Mouse (Mus musculus) C2C12 (cell line): Measurements from ENCODE around the gene Fuca1. TPM values are rescaled to one million over a fixed set of nuclear protein-coding genes. Genes with fewer than 3 reads are reported as not detected.
A peak's percentile ranks its signal among the peaks of the same experiment; 100 is the strongest.
"Not testable (repeated sequence)": the region's sequence is repeated elsewhere in the genome, so short reads cannot be mapped to it uniquely, and the experiment has no call there.

Experiments
- H3K27me3 ChIP-seq: one replicate; pipeline ENCODE4 v1.6.1; 2011; ENCODE audit not compliant: control insufficient read depth, insufficient read depth, insufficient read length
- H3K36me3 ChIP-seq: one replicate; pipeline ENCODE4 v1.6.1; 2011; ENCODE audit not compliant: control insufficient read depth, insufficient read depth
- H3K4me3 ChIP-seq: one replicate; pipeline ENCODE4 v1.5.1; 2011; ENCODE audit warnings: mild to moderate bottlenecking, control low read depth; ENCODE audit not compliant: poor library complexity, insufficient read depth, severe bottlenecking
- H3K79me2 ChIP-seq: one replicate; pipeline ENCODE4 v1.6.1; 2011; ENCODE audit not compliant: control insufficient read depth, insufficient read depth
- H3K79me3 ChIP-seq: one replicate; pipeline ENCODE4 v1.6.1; 2011; ENCODE audit warnings: low read depth, control low read depth
- H3ac ChIP-seq: one replicate; pipeline ENCODE3; 2011; ENCODE audit warnings: low read depth; ENCODE audit not compliant: control insufficient read depth, insufficient read length
- CEBPB ChIP-seq: IDR thresholded peaks from one replicate; pipeline ENCODE4 v1.6.1; 2011; ENCODE audit warnings: low read depth, mild to moderate bottlenecking, control low read depth, moderate library complexity
- CTCF ChIP-seq: IDR thresholded peaks from one replicate; pipeline ENCODE4 v1.5.1; 2011; ENCODE audit not compliant: control insufficient read depth, insufficient read depth, insufficient read length
- FOSL1 ChIP-seq: IDR thresholded peaks from one replicate; pipeline ENCODE4 v1.8.0; 2011; ENCODE audit warnings: mild to moderate bottlenecking, low read length; ENCODE audit not compliant: poor library complexity, insufficient read depth, severe bottlenecking
- MAX ChIP-seq: IDR thresholded peaks from one replicate; pipeline ENCODE4 v1.6.1; 2011; ENCODE audit warnings: mild to moderate bottlenecking, control low read depth
- MYOD1 ChIP-seq: IDR thresholded peaks from one replicate; pipeline ENCODE4 v1.6.1; 2011; ENCODE audit warnings: low read depth; ENCODE audit not compliant: control insufficient read depth, insufficient read length
- MYOG ChIP-seq: IDR thresholded peaks from one replicate; pipeline ENCODE4 v1.6.1; 2011; ENCODE audit not compliant: control insufficient read depth, insufficient read length; ENCODE audit errors: extremely low read depth
- USF1 ChIP-seq: IDR thresholded peaks from one replicate; pipeline ENCODE4 v1.6.1; 2011; ENCODE audit warnings: low read depth, mild to moderate bottlenecking, control low read depth, moderate library complexity
- polyA plus RNA-seq: library from polyadenylated mRNA; unstranded; fragments of >200 nt; fragmentation: generic; extraction: Trizol; gene quantifications from one replicate; pipeline ENCODE4 v1.2.1, GENCODE M21; 2012; ENCODE audit warnings: missing spikeins

Gene Fuca1
- polyA plus RNA-seq, 1 experiment: 26.8 TPM

DNA sequence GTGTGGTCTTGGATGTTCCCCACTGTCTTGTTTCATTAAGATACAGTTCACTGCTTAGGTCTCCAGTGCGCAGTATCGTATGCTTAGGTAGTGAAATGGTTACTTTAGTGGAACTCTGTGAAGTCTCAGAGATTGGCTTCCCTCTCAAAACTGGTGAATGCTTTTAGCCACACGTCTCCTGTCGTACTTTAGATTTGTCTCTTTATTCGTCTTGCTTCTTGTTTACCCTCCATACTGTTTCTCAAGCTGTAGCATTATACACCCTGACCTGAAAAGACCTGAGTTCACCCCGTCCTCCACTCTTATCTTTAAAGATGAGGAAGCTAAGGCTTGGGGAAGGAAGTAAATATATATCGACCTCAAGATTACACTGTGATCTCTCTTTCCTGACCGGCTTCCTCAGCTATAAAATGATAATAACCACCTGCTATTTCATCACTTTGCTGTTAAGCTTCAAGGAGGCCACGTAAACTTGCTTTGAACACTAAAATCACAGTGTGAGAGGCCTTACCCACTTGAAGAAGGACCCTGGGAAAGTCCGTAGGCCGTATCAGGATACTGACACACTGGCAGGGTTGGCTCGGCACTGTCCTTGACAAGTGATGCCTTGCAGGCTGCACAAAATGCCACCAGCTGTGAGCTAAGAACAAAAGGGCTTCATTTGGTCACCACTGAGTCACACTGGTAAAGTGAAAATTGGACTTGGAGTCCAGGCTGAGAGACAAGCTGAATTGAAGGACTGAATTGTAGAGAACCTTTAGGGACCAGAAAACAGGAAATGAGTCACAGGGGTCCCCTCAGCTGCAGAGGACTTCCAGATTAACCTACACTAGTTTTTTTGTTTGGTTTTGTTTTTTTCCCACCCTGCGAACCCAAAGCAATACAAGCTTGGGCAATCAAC lies 52.6 kb downstream of the Fuca1 start:
- Histone ChIP-seq H3K79me2 (peaks cover 23% of the 10 kb centered on the region), H3K79me3 (peaks cover 11% of the 10 kb centered on the region), H3ac (peak overlapping the region; percentile 27), H3K36me3 (peaks cover 60% of the 10 kb centered on the region), H3K4me3 (no peak overlapping the region), H3K27me3 (no peaks in the 10 kb centered on the region)
- no peak for TF ChIP-seq MAX
- TF ChIP-seq USF1: no peak
- no peak for TF ChIP-seq MYOG
- TF ChIP-seq MYOD1: no peak
- no peak for TF ChIP-seq CEBPB
- TF ChIP-seq FOSL1: no peak
- TF ChIP-seq CTCF: no peak

DNA sequence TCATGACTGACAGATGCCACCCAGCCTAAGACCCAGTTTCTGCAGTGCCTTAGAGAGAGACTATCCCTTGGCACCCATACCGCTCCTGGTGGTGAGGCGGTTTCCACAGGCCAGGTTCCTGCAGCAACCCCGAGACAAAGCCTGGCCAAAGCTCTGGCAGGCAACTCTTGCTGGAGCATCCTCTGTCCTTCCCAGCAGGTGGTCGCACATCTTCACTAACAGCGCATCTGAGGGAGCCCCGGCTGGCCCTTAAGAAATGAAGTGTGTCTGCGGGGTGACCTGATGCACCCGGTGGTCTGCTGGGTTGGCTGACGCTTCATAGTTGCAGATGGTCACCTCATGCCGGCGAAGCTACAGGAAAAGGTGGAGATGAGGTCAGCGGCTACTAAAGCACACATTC lies 55.6 kb downstream of the Fuca1 start:
- H3K4me3 ChIP-seq: no peak overlapping the region
- no peak overlapping the region for H3ac ChIP-seq
- TF ChIP-seq FOSL1: no peak
- no peak for TF ChIP-seq MAX
- TF ChIP-seq USF1: no peak
- no peak for TF ChIP-seq MYOD1
- no peak for TF ChIP-seq CEBPB
- TF ChIP-seq CTCF: no peak
- peaks cover 11% of the 10 kb centered on the region for H3K79me3 ChIP-seq
- peaks cover 13% of the 10 kb centered on the region for H3K79me2 ChIP-seq
- H3K27me3 ChIP-seq: no peaks in the 10 kb centered on the region
- peaks cover 43% of the 10 kb centered on the region for H3K36me3 ChIP-seq

DNA sequence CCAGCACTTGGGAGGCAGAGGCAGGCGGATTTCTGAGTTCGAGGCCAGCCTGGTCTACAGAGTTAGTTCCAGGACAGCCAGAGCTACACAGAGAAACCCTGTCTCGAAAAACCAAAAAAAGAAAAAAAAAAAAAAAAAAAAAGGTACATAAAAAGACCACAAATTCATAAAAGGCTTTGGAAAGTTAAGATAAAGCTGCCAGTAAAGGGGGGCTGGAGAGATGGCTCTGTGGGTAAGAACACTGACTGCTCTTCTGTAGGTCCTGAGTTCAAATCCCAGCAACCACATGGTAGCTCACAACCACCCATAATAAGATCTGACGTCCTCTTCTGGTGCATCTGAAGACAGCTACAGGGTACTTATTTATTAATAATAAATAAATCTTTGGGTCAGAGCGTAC lies 59.7 kb downstream of the Fuca1 start:
- H3K4me3 ChIP-seq, H3K79me2 ChIP-seq, H3K79me3 ChIP-seq, H3K27me3 ChIP-seq, H3ac ChIP-seq: not testable (repeated sequence)
- H3K36me3 ChIP-seq: peaks cover 44% of the 10 kb centered on the region

GRCm38 (mm10) chr4:135981524-135982063 lies 61.1 kb downstream of the Fuca1 start:
- Histone ChIP-seq H3K79me2 (peaks cover 16% of the 10 kb centered on the region), H3K4me3 (no peak overlapping the region), H3K27me3 (no peaks in the 10 kb centered on the region), H3K36me3 (peaks cover 33% of the 10 kb centered on the region), H3K79me3 (peaks cover 11% of the 10 kb centered on the region), H3ac (no peak overlapping the region)
- TF ChIP-seq USF1: no peak
- no peak for TF ChIP-seq MYOD1
- no peak for TF ChIP-seq FOSL1
- TF ChIP-seq MAX: no peak
- no peak for TF ChIP-seq CTCF
- no peak for TF ChIP-seq MYOG
- TF ChIP-seq CEBPB: no peak

DNA sequence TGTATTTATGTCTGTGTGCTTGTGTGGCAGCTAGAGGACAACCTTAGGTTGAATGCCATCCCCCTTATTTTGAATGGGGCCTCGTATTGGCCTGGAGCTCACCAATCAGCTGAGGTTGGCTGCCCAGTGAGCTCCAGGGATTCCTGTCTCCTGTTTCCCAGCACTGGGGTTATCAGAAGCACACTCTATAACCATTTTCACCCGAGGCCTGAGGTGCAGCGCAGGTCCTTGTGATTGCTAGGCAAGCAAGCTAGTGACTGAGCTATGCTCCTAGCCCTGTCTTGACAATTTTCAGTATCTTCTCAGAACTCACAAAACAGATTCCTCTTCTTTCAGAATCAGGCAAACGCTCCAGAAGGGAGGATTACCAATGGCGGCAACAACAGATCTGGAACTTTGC lies 64.0 kb downstream of the Fuca1 start:
- Histone ChIP-seq H3K79me2 (peaks cover 20% of the 10 kb centered on the region), H3K79me3 (peaks cover 13% of the 10 kb centered on the region), H3K36me3 (peaks cover 21% of the 10 kb centered on the region), H3K4me3 (no peak overlapping the region), H3K27me3 (no peaks in the 10 kb centered on the region), H3ac (no peak overlapping the region)
- no peak for TF ChIP-seq CTCF
- TF ChIP-seq MAX: no peak
- TF ChIP-seq MYOD1: no peak
- no peak for TF ChIP-seq CEBPB
- no peak for TF ChIP-seq USF1
- no peak for TF ChIP-seq MYOG
- TF ChIP-seq FOSL1: no peak

- H3K27me3 ChIP-seq: no peaks in the 10 kb centered on the region
- H3K79me2 ChIP-seq: peaks cover 20% of the 10 kb centered on the region
- no peak for TF ChIP-seq MYOD1
- no peak for TF ChIP-seq CEBPB
- TF ChIP-seq MAX: no peak
- TF ChIP-seq USF1: no peak
- no peak for TF ChIP-seq FOSL1
- TF ChIP-seq MYOG: no peak
- no peak for TF ChIP-seq CTCF
- H3K79me3 ChIP-seq: peaks cover 13% of the 10 kb centered on the region
- H3K4me3 ChIP-seq: no peak overlapping the region
- no peak overlapping the region for H3ac ChIP-seq
- H3K36me3 ChIP-seq: peaks cover 21% of the 10 kb centered on the region
These were observed 64.7 kb downstream of the Fuca1 start for GRCm38 (mm10) chr4:135985193-135985592.
